Mouse (Mus musculus): ENCODE data around the gene Hoxc4. TPM values are rescaled to one million over a fixed set of nuclear protein-coding genes. Genes with fewer than 3 reads are reported as not detected.

Gene Hoxc4
- polyA plus RNA-seq, 2 experiments, result 0.05 to 0.07 TPM

- no peaks in the 10 kb centered on the region for H3K36me3 ChIP-seq (replicated peaks; ENCODE audit: control insufficient read depth, insufficient read depth, low read depth)
- no peak overlapping the region for H3K27ac ChIP-seq
- peaks cover 98% of the 10 kb centered on the region for H3K27me3 ChIP-seq (ENCODE audit: control insufficient read depth, insufficient read depth, low read length)
- TF ChIP-seq EP300 (IDR thresholded peaks at IDR 0.05; ENCODE audit: low read depth), result no peak
- TF ChIP-seq CTCF (IDR thresholded peaks at IDR 0.05; ENCODE audit: low read depth), result no peak
- H3K9ac ChIP-seq (replicated peaks), result no peak overlapping the region
- no peak overlapping the region for H3K4me2 ChIP-seq (ENCODE audit: low read depth)
- ATAC-seq (ENCODE audit: insufficient read depth) (no peak), DNase-seq (ENCODE audit: low read depth in 3 of 3, low spot score in 3 of 3) (no peak)
- no peaks in the 10 kb centered on the region for H3K4me1 ChIP-seq (replicated peaks; ENCODE audit: control insufficient read depth in 2 of 2, insufficient read depth in 2 of 2, low read length in 1 of 2)
- no peaks in the 10 kb centered on the region for H3K9me3 ChIP-seq (ENCODE audit: control insufficient read depth, low read length)
- H3K4me3 ChIP-seq (ENCODE audit: insufficient read depth in 1 of 2, low read depth in 2 of 2, low read length in 2 of 2), result no peak overlapping the region
- WGBS (ENCODE audit: insufficient replicate concordance), result 4% methylated on average over 28 of the region's 28 CpGs
Measured at GRCm38 (mm10) chr15:103015009-103015399, 3.7 kb upstream of the Hoxc4 start.

DNA sequence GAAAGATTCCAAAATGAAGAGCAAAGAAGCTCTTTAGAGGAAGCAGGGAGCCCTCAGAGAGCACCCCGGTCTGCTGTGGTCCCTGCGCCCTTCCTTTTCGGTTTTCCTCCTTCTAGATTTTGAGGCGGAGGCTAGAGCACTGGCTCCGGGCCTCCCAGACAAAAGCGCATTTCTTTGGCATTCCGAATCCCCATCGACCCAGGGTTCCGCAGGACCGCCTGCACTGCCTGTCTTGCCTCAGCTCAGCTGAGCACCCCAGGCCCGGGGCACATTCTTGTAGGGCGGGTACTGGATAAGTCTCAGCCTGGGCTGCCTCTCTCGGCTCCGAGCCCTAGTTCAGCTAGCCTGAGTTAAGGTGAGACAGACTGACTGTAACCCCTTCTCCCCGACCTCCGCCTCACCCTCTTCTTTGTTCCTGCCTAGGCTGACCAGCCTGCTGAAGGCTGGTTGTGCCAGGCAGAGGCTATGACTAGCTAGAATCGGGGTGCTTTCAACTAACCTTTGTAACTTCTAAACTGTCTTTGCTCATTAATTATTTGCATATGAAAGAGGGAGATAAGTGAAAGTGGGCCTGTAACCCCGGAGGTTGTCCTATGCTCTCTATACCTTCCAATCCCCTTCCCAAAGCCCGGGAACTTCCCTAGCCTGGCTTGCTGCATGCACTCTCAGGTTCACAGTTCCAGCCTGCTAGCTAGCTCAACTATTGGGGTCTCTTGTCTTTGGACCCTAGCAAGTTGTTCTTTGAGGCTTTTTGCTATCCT lies 3.1 kb upstream of the Hoxc4 start:
- no peak overlapping the region for H3K27ac ChIP-seq
- WGBS (ENCODE audit: insufficient replicate concordance), result 9% methylated on average over 19 of the region's 19 CpGs

GRCm38 (mm10) chr15:103020899-103021418 lies 2.2 kb downstream of the Hoxc4 start:
- no peaks in the 10 kb centered on the region for H3K9me3 ChIP-seq (ENCODE audit: control insufficient read depth, low read length)
- no peak overlapping the region for H3K4me3 ChIP-seq (ENCODE audit: insufficient read depth in 1 of 2, low read depth in 2 of 2, low read length in 2 of 2)
- ATAC-seq (ENCODE audit: insufficient read depth), result no peak
- no peak overlapping the region for H3K27ac ChIP-seq
- H3K9ac ChIP-seq (replicated peaks), result no peak overlapping the region
- DNase-seq (ENCODE audit: low read depth in 3 of 3, low spot score in 3 of 3), result no peak
- peaks cover 85% of the 10 kb centered on the region for H3K27me3 ChIP-seq (ENCODE audit: control insufficient read depth, insufficient read depth, low read length)
- 6% methylated on average over 8 of the region's 8 CpGs for WGBS (ENCODE audit: insufficient replicate concordance)
- TF ChIP-seq CTCF (IDR thresholded peaks at IDR 0.05; ENCODE audit: low read depth) (no peak), EP300 (IDR thresholded peaks at IDR 0.05; ENCODE audit: low read depth) (no peak)
- no peak overlapping the region for H3K4me2 ChIP-seq (ENCODE audit: low read depth)
- H3K4me1 ChIP-seq (replicated peaks; ENCODE audit: control insufficient read depth in 2 of 2, insufficient read depth in 2 of 2, low read length in 1 of 2), result no peaks in the 10 kb centered on the region
- no peaks in the 10 kb centered on the region for H3K36me3 ChIP-seq (replicated peaks; ENCODE audit: control insufficient read depth, insufficient read depth, low read depth)

More for the DNA sequence above, 3.1 kb upstream of the Hoxc4 start:
- ATAC-seq (ENCODE audit: insufficient read depth), result no peak
- Histone ChIP-seq H3K4me1 (replicated peaks; ENCODE audit: control insufficient read depth in 2 of 2, insufficient read depth in 2 of 2, low read length in 1 of 2) (no peaks in the 10 kb centered on the region), H3K27me3 (ENCODE audit: control insufficient read depth, insufficient read depth, low read length) (peaks cover 97% of the 10 kb centered on the region), H3K9me3 (ENCODE audit: control insufficient read depth, low read length) (no peaks in the 10 kb centered on the region), H3K4me2 (ENCODE audit: low read depth) (no peak overlapping the region), H3K9ac (replicated peaks) (no peak overlapping the region), H3K4me3 (ENCODE audit: insufficient read depth in 1 of 2, low read depth in 2 of 2, low read length in 2 of 2) (no peak overlapping the region), H3K36me3 (replicated peaks; ENCODE audit: control insufficient read depth, insufficient read depth, low read depth) (no peaks in the 10 kb centered on the region)
- TF ChIP-seq EP300 (IDR thresholded peaks at IDR 0.05; ENCODE audit: low read depth), result no peak
- TF ChIP-seq CTCF (IDR thresholded peaks at IDR 0.05; ENCODE audit: low read depth), result no peak
- DNase-seq (ENCODE audit: low read depth in 3 of 3, low spot score in 3 of 3), result no peak

DNA sequence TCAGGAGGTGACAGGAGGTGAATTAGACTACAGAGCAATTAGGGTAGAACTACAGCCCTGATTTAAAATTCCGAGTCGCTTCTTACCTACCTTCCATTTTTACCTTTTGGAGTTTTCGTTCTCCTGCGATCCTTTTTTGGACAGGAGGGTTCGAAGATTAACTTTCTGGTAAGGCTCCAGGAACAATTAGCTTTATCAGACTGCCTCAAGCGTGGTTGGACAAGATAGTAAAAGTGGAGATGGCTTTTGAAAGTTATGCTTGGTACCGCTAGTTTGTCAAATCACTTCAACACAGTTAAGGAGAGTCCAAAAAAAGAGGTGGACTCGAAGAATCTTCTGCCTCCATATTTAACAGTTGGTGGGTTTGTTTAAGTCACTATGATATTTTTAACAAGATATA lies 2.8 kb downstream of the Hoxc4 start:
- Histone ChIP-seq H3K27ac (no peak overlapping the region), H3K27me3 (ENCODE audit: control insufficient read depth, insufficient read depth, low read length) (peaks cover 85% of the 10 kb centered on the region), H3K4me1 (replicated peaks; ENCODE audit: control insufficient read depth in 2 of 2, insufficient read depth in 2 of 2, low read length in 1 of 2) (no peaks in the 10 kb centered on the region), H3K36me3 (replicated peaks; ENCODE audit: control insufficient read depth, insufficient read depth, low read depth) (no peaks in the 10 kb centered on the region), H3K9me3 (ENCODE audit: control insufficient read depth, low read length) (no peaks in the 10 kb centered on the region), H3K4me3 (ENCODE audit: insufficient read depth in 1 of 2, low read depth in 2 of 2, low read length in 2 of 2) (no peak overlapping the region), H3K9ac (replicated peaks) (no peak overlapping the region), H3K4me2 (ENCODE audit: low read depth) (no peak overlapping the region)
- DNase-seq (ENCODE audit: low read depth in 3 of 3, low spot score in 3 of 3) (no peak), ATAC-seq (ENCODE audit: insufficient read depth) (no peak)
- WGBS (ENCODE audit: insufficient replicate concordance), result 9% methylated on average over 8 of the region's 8 CpGs
- TF ChIP-seq CTCF (IDR thresholded peaks at IDR 0.05; ENCODE audit: low read depth) (no peak), EP300 (IDR thresholded peaks at IDR 0.05; ENCODE audit: low read depth) (no peak)

- no peak overlapping the region for H3K27ac ChIP-seq
- no peak overlapping the region for H3K4me2 ChIP-seq (ENCODE audit: low read depth)
- no peaks in the 10 kb centered on the region for H3K9me3 ChIP-seq (ENCODE audit: control insufficient read depth, low read length)
- no peak for TF ChIP-seq CTCF (IDR thresholded peaks at IDR 0.05; ENCODE audit: low read depth)
- no peak for TF ChIP-seq EP300 (IDR thresholded peaks at IDR 0.05; ENCODE audit: low read depth)
- peaks cover 87% of the 10 kb centered on the region for H3K27me3 ChIP-seq (ENCODE audit: control insufficient read depth, insufficient read depth, low read length)
- WGBS (ENCODE audit: insufficient replicate concordance), result 4% methylated on average over 2 of the region's 2 CpGs
- no peaks in the 10 kb centered on the region for H3K36me3 ChIP-seq (replicated peaks; ENCODE audit: control insufficient read depth, insufficient read depth, low read depth)
- DNase-seq (ENCODE audit: low read depth in 3 of 3, low spot score in 3 of 3) (no peak), ATAC-seq (ENCODE audit: insufficient read depth) (no peak)
- no peaks in the 10 kb centered on the region for H3K4me1 ChIP-seq (replicated peaks; ENCODE audit: control insufficient read depth in 2 of 2, insufficient read depth in 2 of 2, low read length in 1 of 2)
- H3K9ac ChIP-seq (replicated peaks), result no peak overlapping the region
- no peak overlapping the region for H3K4me3 ChIP-seq (ENCODE audit: insufficient read depth in 1 of 2, low read depth in 2 of 2, low read length in 2 of 2)
Measured at GRCm38 (mm10) chr15:103024131-103024530, 5.4 kb downstream of the Hoxc4 start.

All from liver, embryonic 14.5 days (tissue).